Mouse (Mus musculus): Measurements from ENCODE around the gene Thoc7.

Gene Thoc7

GRCm38 (mm10) chr14:13933290-13934051, 28.2 kb downstream of the Thoc7 start:
- no peak for DNase-seq (ENCODE audit: low read depth, low spot score)

GRCm38 (mm10) chr14:13917630-13918029, 44.0 kb downstream of the Thoc7 start:
- DNase-seq (ENCODE audit: low read depth, low spot score) = peak; percentile 50

- DNase-seq (ENCODE audit: low read depth, low spot score) = no peak
Observed at GRCm38 (mm10) chr14:13917208-13917607, 44.4 kb downstream of the Thoc7 start.

- no peak for DNase-seq (ENCODE audit: low read depth, low spot score)
Observed at GRCm38 (mm10) chr14:13915207-13915606, 46.4 kb downstream of the Thoc7 start.

- DNase-seq (ENCODE audit: low read depth, low spot score) = no peak
Observed at GRCm38 (mm10) chr14:13914387-13915082, 47.1 kb downstream of the Thoc7 start, which contains the start of gene Gm281. Gene Gm281 (minus strand): TSS chr14:13914478.

- no peak for DNase-seq (ENCODE audit: low read depth, low spot score)
Observed at GRCm38 (mm10) chr14:13910148-13910547, 51.5 kb downstream of the Thoc7 start.

- DNase-seq (ENCODE audit: low read depth, low spot score) = no peak
Observed at GRCm38 (mm10) chr14:13907145-13907544, 54.5 kb downstream of the Thoc7 start.

GRCm38 (mm10) chr14:13906461-13906860, 55.2 kb downstream of the Thoc7 start:
- DNase-seq (ENCODE audit: low read depth, low spot score) = no peak

GRCm38 (mm10) chr14:13901611-13902067, 60.0 kb downstream of the Thoc7 start:
- DNase-seq (ENCODE audit: low read depth, low spot score) = peak; percentile 36

Data from retina, adult 2 months (tissue).